Mouse (Mus musculus) CD8-positive naive resting alpha-beta T cell, adult 2 months (primary cell): ENCODE measurements around the gene Endog.

Experiments
- DNase-seq, 2 experiments: peaks; one replicate each; pipeline ENCODE4 v3.0.0; 2022; ENCODE audit warnings: low read depth in 2 of 2, low spot score in 2 of 2

Endog gene

GRCm38 (mm10) chr2:30207401-30207800 lies 36.1 kb downstream of the Endog start:
- no peak for DNase-seq

DNA sequence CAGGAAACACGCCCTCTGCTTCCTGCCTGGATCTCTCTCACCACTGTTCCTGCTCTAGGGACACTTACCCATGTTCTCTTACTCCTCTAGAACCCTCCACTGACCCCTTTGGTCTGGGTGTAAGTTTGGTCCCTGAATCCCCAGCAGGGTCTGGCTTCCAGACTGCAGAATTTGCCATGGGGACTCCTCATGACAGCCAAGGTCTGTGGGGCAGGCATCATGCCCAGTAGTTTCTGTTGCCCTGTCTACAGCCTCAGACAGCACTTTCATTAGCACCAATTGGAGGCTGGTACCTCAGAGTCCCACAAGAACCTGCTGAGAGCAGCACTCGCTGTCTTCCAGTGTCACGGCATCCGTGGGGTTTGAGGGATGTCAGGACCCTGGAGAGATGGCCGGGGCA lies 36.6 kb downstream of the Endog start:
- no peak for DNase-seq

- no peak for DNase-seq
Measured at GRCm38 (mm10) chr2:30211408-30212168, 40.3 kb downstream of the Endog start.

DNA sequence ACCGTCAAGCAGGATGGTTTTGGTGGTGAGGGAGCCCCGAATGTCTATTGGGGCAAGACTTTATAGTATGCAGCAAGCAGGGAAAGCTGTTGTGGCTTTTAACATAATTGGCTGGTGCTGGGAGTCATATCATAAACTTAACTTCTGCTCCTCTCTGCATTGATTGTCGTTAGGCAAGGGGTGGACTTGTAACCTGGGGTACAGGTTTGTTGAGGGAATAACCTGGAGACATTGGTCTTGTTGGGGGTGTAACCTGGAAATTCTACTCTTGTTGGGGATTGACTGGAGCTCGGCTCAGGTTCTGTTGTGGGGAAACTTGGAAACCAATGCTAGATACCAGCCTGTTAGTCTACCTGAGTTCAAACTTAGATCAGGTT lies 40.9 kb downstream of the Endog start:
- no peak for DNase-seq

GRCm38 (mm10) chr2:30212951-30213350 lies 41.7 kb downstream of the Endog start:
- DNase-seq, result no peak

GRCm38 (mm10) chr2:30214745-30215144 lies 43.5 kb downstream of the Endog start:
- no peak for DNase-seq

DNA sequence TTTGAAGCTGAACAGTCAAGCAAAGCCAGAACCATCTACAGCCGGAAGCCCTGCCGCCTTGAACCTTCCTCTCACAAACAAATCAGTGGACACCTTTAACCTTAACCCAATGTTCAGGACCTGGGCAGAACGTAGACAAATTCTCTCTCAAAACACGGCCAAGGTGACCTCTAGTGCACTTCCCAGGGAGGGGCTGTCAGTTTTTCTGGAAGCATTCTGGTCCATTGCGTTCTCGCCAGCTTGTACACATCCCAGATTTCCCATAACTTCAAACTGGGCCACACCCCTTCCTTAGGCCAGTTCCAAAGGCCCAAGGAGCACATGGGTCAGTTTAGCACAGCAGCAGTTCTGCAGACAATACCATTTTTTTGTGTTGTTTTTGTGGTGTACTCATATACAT lies 44.2 kb downstream of the Endog start:
- DNase-seq, result no peak

DNA sequence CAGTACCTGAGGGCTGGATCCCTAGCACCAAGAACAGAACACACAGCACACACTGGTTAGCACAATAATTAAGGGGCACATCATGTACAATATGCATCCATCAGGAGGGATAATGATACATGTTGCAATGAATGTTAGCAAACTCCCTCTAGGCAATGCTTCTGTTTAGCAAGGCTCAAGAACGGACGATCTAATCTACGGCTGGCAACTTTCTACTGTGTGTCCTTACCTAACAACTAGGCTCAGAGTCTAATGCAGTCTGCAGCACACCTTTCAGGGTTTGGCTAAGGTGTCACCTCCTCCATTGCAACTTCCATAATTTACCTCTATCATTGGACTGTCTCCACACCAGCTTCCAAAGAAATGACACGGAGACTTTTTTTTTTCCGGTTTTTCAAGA lies 45.0 kb downstream of the Endog start:
- no peak for DNase-seq
